Mouse (Mus musculus) midbrain, embryonic 16.5 days (tissue): ENCODE measurements around the gene Slc25a33. TPM values are rescaled to one million over a fixed set of nuclear protein-coding genes. Genes with fewer than 3 reads are reported as not detected.

Source experiments
- ATAC-seq: fragments of 200-750 bp; cut with Nextera tagmentation; 2 replicates; pipeline ENCODE4 v1.8.0; 2017; ENCODE audit warnings: moderate TSS enrichment
- H3K27ac ChIP-seq: fragments of 300-500 bp; sonication (generic); 2 replicates; pipeline ENCODE4 v1.5.1; 2014; ENCODE audit warnings: mild to moderate bottlenecking, low read length, mixed read lengths
- H3K27me3 ChIP-seq: fragments of 300-500 bp; sonication (generic); 2 replicates; pipeline ENCODE4 v1.6.1; 2014; ENCODE audit warnings: low read depth, low read length, mixed read lengths; ENCODE audit not compliant: control insufficient read depth, insufficient read depth
- H3K36me3 ChIP-seq: fragments of 300-500 bp; sonication (generic); 2 replicates; pipeline ENCODE4 v1.6.1; 2014; ENCODE audit warnings: mild to moderate bottlenecking, low read length, moderate library complexity, mixed read lengths; ENCODE audit not compliant: control insufficient read depth, insufficient read depth
- H3K4me1 ChIP-seq: fragments of 300-500 bp; sonication (generic); 2 replicates; pipeline ENCODE4 v1.6.1; 2014; ENCODE audit warnings: mild to moderate bottlenecking, low read length, mixed read lengths; ENCODE audit not compliant: control insufficient read depth, insufficient read depth
- H3K4me2 ChIP-seq: fragments of 300-500 bp; sonication (generic); 2 replicates; pipeline ENCODE4 v1.6.1; 2014; ENCODE audit warnings: mild to moderate bottlenecking, low read length, mixed read lengths
- H3K4me3 ChIP-seq: fragments of 300-500 bp; sonication (generic); 2 replicates; pipeline ENCODE4 v1.5.1; 2014; ENCODE audit warnings: low read depth, mild to moderate bottlenecking, low read length, moderate library complexity, mixed read lengths
- H3K9ac ChIP-seq: fragments of 300-500 bp; sonication (generic); 2 replicates; pipeline ENCODE4 v1.6.1; 2014; ENCODE audit warnings: low read depth, low read length, mixed read lengths
- H3K9me3 ChIP-seq: fragments of 300-500 bp; sonication (generic); replicated peaks from 2 replicates; pipeline ENCODE4 v1.6.1; 2014; ENCODE audit warnings: mild to moderate bottlenecking, low read length, mixed read lengths; ENCODE audit not compliant: control insufficient read depth, poor library complexity, severe bottlenecking
- WGBS: fragments of 180-500 bp; shearing (Covaris S2); extraction: QIAGEN DNeasy Blood & Tissue Kit; methylation state at CpG from one replicate; pipeline ENCODE4 v1.1.7; 2014; 5-methylcytosine and 5-hydroxymethylcytosine counted together
- polyA plus RNA-seq: library from polyadenylated mRNA; unstranded; fragments of >200 nt; fragmentation: Nextera tagmentation; extraction: Ambion mirVana; gene quantifications from 2 replicates; pipeline ENCODE4 v1.2.1, GENCODE M21; 2015

Slc25a33 gene
- polyA plus RNA-seq, 1 experiment from 2014 or later = 29.1 TPM

DNA sequence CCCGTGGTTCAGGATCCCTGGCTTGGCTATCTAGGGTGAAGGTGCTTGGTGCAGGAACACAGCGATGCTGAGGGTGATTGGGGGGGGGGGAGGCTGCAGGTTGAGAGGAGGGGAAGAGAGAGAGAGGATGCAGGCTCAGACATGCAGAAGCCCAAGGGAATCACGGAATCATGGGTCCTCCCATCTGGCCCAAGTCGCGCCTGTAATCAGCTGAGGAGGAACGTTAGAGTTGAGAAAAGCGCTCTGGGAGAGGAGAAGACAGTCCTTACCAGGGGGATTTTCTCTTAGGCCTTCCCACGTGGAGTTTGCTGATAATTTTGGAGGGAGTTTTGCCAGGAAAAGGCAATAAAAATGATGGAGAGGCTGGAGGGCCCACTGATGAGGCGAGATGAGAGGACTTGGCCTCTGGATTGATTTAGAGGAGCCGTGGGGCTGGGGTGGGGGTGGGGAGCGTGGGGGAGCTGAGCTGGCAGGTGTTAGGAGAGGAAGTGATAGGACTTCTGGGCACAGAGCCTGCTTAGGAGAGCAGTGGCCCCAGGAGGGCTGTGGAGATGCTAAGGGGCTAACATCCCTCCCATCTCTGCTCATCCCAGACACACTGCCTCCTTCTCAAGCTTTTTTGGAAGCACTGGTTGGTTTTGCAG lies 34.6 kb upstream of the Slc25a33 start:
- Histone ChIP-seq H3K9ac (no peak overlapping the region), H3K36me3 (no peaks in the 10 kb centered on the region), H3K4me1 (no peaks in the 10 kb centered on the region), H3K9me3 (no peaks in the 10 kb centered on the region), H3K27ac (no peak overlapping the region), H3K4me2 (no peak overlapping the region), H3K4me3 (no peak overlapping the region), H3K27me3 (peaks cover 14% of the 10 kb centered on the region)
- ATAC-seq = no peak
- WGBS = 41% methylated on average over 11 of the region's 11 CpGs

DNA sequence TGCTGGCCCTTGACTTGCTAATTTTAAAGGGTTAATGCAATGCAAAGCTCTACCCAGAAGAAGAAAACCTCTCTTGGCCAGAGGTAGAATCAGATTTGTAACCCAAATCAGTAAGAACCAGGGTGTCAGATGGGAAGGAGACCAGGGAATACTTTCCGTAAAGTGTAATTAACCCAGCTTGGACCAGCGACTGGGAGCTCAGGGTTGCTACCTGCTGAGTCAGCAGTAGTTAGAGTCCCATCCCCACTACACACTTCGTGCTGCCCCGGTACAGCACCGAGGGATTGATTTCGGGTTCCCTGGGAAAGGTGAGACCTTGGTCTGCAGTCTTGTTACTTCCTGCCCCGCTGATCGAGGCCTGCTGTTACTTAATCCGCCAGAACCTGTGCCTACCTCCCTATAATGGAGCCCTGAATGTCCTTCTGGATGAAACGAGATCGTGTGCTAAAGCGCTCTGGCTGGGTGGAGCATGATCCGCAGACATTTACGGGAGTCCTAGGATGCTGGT lies 34.0 kb upstream of the Slc25a33 start:
- H3K4me1 ChIP-seq = no peaks in the 10 kb centered on the region
- no peak overlapping the region for H3K9ac ChIP-seq
- H3K4me2 ChIP-seq = no peak overlapping the region
- WGBS = 41% methylated on average over 14 of the region's 14 CpGs
- H3K9me3 ChIP-seq = no peaks in the 10 kb centered on the region
- peaks cover 14% of the 10 kb centered on the region for H3K27me3 ChIP-seq
- no peaks in the 10 kb centered on the region for H3K36me3 ChIP-seq
- no peak overlapping the region for H3K27ac ChIP-seq
- no peak for ATAC-seq
- no peak overlapping the region for H3K4me3 ChIP-seq

- Histone ChIP-seq H3K4me3 (no peak overlapping the region), H3K9me3 (no peaks in the 10 kb centered on the region), H3K4me1 (no peaks in the 10 kb centered on the region), H3K36me3 (no peaks in the 10 kb centered on the region), H3K27me3 (peaks cover 14% of the 10 kb centered on the region), H3K4me2 (no peak overlapping the region), H3K27ac (no peak overlapping the region), H3K9ac (no peak overlapping the region)
- peak; percentile 66; the same call in 1 of the 2 replicates for ATAC-seq
- WGBS = 48% methylated on average over 19 of the region's 19 CpGs
Measured at GRCm38 (mm10) chr4:149806699-149807381, 32.8 kb upstream of the Slc25a33 start.

DNA sequence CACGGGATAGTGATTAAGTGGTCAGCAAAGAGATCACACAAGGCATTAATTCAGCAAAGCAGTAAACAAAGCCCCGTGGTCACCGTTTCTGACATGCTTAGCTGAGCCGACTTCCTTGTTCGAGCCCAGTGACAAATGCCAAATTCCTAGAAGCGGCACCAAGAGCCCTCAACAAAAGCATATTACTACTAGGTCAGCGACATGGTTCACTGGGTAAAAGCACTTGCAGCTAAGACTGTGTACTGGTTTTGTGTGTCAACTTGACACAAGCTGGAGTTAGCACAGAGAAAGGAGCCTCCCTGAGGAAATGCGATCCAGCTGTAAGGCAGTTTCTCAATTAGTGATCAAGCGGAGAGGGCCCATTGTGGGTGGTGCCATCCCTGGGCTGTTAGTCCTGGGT lies 28.2 kb upstream of the Slc25a33 start:
- no peak overlapping the region for H3K9ac ChIP-seq
- H3K9me3 ChIP-seq = no peaks in the 10 kb centered on the region
- no peak overlapping the region for H3K27ac ChIP-seq
- no peak overlapping the region for H3K4me2 ChIP-seq
- 8% methylated on average over 9 of the region's 9 CpGs for WGBS
- no peaks in the 10 kb centered on the region for H3K4me1 ChIP-seq
- no peak overlapping the region for H3K4me3 ChIP-seq
- no peaks in the 10 kb centered on the region for H3K36me3 ChIP-seq
- H3K27me3 ChIP-seq = 0 out of 2 replicates have a peak, but pooled peaks cover 2% of the 10 kb centered on the region
- ATAC-seq = no peak

GRCm38 (mm10) chr4:149800576-149800975 lies 26.5 kb upstream of the Slc25a33 start:
- Histone ChIP-seq H3K9ac (no peak overlapping the region), H3K9me3 (no peaks in the 10 kb centered on the region), H3K4me1 (no peaks in the 10 kb centered on the region), H3K27me3 (0 out of 2 replicates have a peak, but pooled peaks cover 2% of the 10 kb centered on the region), H3K27ac (no peak overlapping the region), H3K36me3 (no peaks in the 10 kb centered on the region), H3K4me3 (no peak overlapping the region), H3K4me2 (no peak overlapping the region)
- ATAC-seq = no peak
- 68% methylated on average over 2 of the region's 2 CpGs for WGBS

GRCm38 (mm10) chr4:149800172-149800464 lies 26.0 kb upstream of the Slc25a33 start:
- 0 out of 2 replicates have a peak, but pooled peaks cover 2% of the 10 kb centered on the region for H3K27me3 ChIP-seq
- no peaks in the 10 kb centered on the region for H3K4me1 ChIP-seq
- no peak overlapping the region for H3K4me3 ChIP-seq
- no peaks in the 10 kb centered on the region for H3K9me3 ChIP-seq
- H3K36me3 ChIP-seq = no peaks in the 10 kb centered on the region
- no peak overlapping the region for H3K9ac ChIP-seq
- ATAC-seq = no peak
- H3K4me2 ChIP-seq = no peak overlapping the region
- H3K27ac ChIP-seq = no peak overlapping the region
- 86% methylated on average over 6 of the region's 6 CpGs for WGBS

DNA sequence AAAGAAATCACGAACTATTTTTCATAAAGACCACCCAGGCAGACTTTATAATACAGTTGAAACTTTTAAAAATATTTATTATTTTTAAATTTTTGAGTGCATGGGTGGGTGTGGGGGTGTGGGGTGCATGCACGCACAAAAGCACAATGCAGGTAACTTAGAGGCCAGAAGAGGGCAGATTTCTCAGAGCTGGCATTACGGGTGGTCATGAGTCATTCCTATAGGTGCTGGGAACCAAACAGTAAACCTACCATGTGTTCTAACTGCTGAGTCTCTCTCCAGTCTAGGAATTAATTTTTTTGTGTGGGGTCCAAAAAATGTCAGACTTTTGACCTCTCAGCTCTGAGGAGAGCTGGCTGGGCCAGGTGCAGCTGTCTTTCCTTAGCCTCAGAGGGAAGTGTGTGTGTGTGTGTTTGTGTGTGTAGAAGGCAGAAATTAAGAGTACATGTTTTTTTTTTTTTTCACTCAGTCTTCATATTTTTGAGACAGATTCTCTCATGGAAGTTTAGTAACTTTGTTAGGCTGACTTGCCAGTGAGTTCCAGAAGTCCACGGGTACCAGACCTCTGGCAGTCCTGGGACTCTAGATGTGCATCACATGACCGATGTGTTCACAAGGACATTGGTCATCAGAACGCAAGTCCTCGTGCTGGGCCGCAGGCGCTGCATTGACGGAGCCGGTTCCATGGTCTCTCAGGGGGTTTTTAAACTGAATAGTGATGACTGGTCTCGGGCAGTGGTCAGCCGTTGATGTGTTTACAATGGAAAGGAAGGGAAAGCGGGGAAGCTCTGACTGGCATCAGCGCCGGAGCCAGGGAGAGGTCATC lies 25.5 kb upstream of the Slc25a33 start:
- H3K9me3 ChIP-seq = no peaks in the 10 kb centered on the region
- H3K4me3 ChIP-seq = no peak overlapping the region
- H3K9ac ChIP-seq = no peak overlapping the region
- WGBS = 85% methylated on average over 16 of the region's 16 CpGs
- no peak for ATAC-seq
- H3K27ac ChIP-seq = no peak overlapping the region
- no peak overlapping the region for H3K4me2 ChIP-seq
- 0 out of 2 replicates have a peak, but pooled peaks cover under 1% of the 10 kb centered on the region for H3K27me3 ChIP-seq
- H3K4me1 ChIP-seq = no peaks in the 10 kb centered on the region
- no peaks in the 10 kb centered on the region for H3K36me3 ChIP-seq

- no peak for ATAC-seq
- Histone ChIP-seq H3K27ac (no peak overlapping the region), H3K27me3 (no peaks in the 10 kb centered on the region), H3K9me3 (no peaks in the 10 kb centered on the region), H3K4me2 (no peak overlapping the region), H3K36me3 (no peaks in the 10 kb centered on the region), H3K4me3 (no peak overlapping the region), H3K4me1 (no peaks in the 10 kb centered on the region), H3K9ac (no peak overlapping the region)
- 26% methylated on average over 7 of the region's 7 CpGs for WGBS
Measured at GRCm38 (mm10) chr4:149798684-149799309, 24.7 kb upstream of the Slc25a33 start.
